Mouse (Mus musculus): ENCODE results near the gene Atf7.
"Not testable (repeated sequence)": the region's sequence is repeated elsewhere in the genome, so short reads cannot be mapped to it uniquely, and the experiment has no call there.

DNA sequence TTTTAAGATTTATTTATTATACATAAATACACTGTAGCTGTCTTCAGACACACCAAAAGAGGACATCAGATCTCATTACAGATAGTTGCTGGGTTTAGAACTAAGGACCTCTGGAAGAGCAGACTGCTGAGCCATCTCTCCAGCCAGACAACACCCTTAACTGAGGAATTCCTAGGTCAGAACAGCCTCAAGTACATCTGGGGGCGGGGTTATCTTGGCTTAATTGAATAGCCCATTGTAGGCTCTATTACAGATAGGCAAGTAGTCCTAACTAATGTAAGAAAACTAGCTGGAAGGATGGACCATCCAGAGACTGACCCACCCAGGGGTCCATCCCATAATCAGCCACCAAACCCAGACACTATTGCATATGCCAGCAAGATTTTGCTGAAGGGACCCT lies 16.7 kb downstream of the Atf7 start:
- TF ChIP-seq CTCF, EP300 (IDR thresholded peaks at IDR 0.05; ENCODE audit: low read depth): not testable (repeated sequence)

Measured in heart, postnatal 0 days (tissue).